Mouse (Mus musculus) A20 (cell line): Measurements from ENCODE around the gene Gm10160.

Source experiments
- DNase-seq: peaks from one replicate; pipeline ENCODE4 v3.0.0-alpha.2; 2011; ENCODE audit warnings: low read depth, low spot score

Gene Gm10160

DNA sequence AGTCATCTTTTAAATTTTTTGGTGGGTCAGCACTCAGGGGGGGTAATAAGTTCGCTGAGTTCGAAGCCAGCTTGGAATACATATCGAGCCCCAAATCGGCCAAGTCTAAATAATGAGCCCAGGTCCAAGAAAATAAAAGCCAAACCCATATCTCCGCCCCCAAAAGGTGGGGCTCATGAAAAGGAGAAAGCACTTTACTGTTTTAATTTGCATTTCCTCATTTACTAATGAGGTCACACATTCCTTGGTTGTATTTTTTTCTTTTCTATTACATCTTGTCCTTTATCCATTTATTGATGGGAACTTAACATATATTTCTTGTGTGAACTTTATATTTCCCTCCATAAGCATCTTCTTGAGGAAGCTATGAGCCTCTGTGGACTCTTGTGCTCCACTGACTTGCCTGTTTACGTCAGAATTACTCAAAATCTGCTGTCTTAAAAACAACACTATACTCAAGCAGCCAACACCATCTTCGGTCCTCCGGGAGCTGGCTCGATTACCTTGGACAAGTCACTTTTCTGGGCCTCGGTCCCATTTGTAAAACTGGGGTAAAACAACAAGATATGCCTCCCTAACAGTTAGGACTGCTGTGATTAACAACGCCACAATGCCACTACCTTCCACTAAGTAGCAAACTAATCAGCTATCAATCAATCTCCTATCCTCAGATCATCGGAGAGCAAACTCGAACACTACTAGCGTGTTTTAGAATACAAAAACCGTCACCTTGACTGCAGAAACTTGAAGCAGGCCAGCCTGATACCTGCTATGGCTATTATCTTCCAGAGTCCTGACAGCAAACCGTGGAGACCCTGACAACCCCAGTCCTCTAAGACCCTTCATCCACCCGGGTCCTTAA lies 27.6 kb downstream of the Gm10160 start:
- peak; percentile 77 for DNase-seq

DNA sequence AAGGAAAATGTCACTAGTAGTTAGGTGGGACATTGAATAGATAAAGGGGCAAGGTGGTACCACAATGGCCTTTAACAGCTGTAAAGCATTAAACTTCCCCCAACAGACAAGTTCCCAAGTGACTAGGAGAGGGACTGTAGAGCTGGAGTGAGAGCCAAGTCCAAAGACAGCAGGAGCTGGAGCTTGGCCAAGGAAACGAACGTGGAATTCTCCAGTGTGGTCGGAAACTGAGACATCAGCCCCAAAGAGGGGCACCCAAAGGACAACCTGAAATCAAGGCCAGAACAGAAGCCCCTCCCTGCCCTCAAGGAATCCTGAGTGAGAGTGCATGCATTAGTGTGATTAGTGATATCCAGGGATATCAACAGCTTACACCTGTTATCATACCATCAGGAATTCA lies 30.2 kb downstream of the Gm10160 start:
- DNase-seq: no peak

DNA sequence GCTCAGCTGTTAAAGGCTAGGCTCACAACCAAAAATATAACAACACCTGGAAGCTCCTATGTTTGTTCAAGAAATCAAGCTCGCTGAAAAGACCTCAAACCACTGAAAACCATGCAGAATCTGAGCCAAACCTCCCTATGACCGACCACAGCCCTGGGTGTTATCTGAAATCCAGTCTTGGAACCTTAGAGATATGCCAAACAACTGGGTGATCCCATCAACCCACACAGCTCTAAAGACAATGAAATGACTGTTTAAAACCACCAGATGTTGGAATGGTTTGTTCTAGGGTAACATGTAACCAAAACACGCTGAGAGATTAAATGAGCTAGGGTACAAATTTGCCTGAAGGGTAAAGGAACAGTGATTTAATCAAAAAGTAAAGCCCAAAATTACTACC lies 30.7 kb downstream of the Gm10160 start:
- DNase-seq: no peak

DNA sequence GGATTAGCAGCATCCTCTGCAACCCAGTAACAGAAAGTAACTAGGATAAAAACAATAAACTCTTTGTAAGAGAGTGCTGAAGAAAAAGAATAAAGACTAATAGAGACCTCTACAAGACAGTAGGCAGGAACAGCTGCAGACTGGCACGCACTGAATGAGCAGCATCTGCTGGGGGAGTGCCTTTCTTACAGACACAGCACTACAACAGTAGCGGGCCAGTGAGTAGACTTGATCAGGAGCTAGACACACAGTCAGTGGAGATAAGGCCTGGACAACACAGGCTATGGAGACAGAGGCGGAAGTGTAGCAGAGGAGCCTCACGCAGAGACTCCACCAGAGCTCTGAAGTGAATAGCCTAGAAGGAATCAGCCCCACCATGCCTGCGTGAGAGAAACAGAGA lies 49.5 kb downstream of the Gm10160 start:
- DNase-seq: no peak
